Mouse (Mus musculus) G1E (cell line): ENCODE data around the gene Vsig4.

Experiments used
- CTCF ChIP-seq: IDR thresholded peaks from 2 replicates; pipeline ENCODE4 v1.5.1; 2012; ENCODE audit warnings: low read depth, low read length, inconsistent platforms, mixed read lengths
- GATA1 ChIP-seq: IDR thresholded peaks from 2 replicates; pipeline ENCODE4 v1.6.1; 2012; ENCODE audit warnings: borderline replicate concordance, low read length, inconsistent platforms, mixed read lengths
- GATA2 ChIP-seq: IDR thresholded peaks from 2 replicates; pipeline ENCODE4 v1.6.1; 2012; ENCODE audit warnings: low read depth, low read length, inconsistent platforms, borderline replicate concordance
- POLR2AphosphoS5 ChIP-seq: IDR thresholded peaks from 2 replicates; pipeline ENCODE4 v1.6.1; 2012; ENCODE audit warnings: low read depth, low read length, inconsistent platforms; ENCODE audit not compliant: insufficient replicate concordance

GRCm38 (mm10) chrX:96227030-96227429, 66.2 kb downstream of the Vsig4 start:
- TF ChIP-seq CTCF = no peak
- TF ChIP-seq GATA2 = no peak
- TF ChIP-seq GATA1 = no peak
- no peak for TF ChIP-seq POLR2AphosphoS5
